Mouse (Mus musculus): ENCODE measurements around the gene Gsg1. TPM values are rescaled to one million over a fixed set of nuclear protein-coding genes. Genes with fewer than 3 reads are reported as not detected.

The Gsg1 gene
- polyA plus RNA-seq, 1 experiment from 2014 or later = 0.22 TPM

- H3K9ac ChIP-seq (replicated peaks) = no peak overlapping the region
- no peaks in the 10 kb centered on the region for H3K27me3 ChIP-seq
- H3K4me2 ChIP-seq (replicated peaks) = no peak overlapping the region
- 88% methylated on average over 6 of the region's 6 CpGs for WGBS
- H3K4me3 ChIP-seq = no peak overlapping the region
- H3K9me3 ChIP-seq = no peaks in the 10 kb centered on the region
- no peak overlapping the region for H3K27ac ChIP-seq (replicated peaks)
- H3K36me3 ChIP-seq = peaks cover 40% of the 10 kb centered on the region
- ATAC-seq (replicated peaks) = no peak
- no peaks in the 10 kb centered on the region for H3K4me1 ChIP-seq
These were observed 23.6 kb downstream of the Gsg1 start for GRCm38 (mm10) chr6:135230586-135230985.

GRCm38 (mm10) chr6:135228465-135228941 lies 25.6 kb downstream of the Gsg1 start:
- WGBS = 37% methylated on average over 10 of the region's 10 CpGs

DNA sequence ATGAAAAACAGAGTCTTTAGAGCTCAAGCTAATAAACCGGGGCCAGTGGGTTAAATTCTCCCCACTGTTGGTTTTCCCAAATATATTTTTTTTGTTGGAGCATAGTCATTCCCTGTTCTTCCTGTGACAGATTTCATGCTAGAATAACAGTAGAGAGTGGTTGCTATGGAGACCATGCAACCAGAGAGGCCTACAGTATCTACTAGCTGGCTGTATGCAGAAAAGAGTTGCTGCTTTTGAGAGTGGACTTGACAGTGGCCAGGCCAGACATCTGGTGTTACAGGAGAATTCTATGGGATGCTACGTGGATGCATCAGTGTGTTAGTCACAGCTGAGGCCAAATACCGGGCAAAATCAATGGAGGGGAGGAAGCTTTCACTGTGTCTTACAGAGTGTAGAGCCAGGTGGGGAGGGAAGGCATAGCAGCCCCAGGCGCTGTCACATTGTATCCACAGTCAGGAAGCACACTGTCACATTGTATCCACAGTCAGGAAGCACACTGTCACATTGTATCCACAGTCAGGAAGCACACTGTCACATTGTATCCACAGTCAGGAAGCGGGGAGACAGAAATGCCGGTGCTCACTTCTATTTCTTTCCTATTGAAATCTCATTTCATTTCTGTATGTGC lies 30.2 kb downstream of the Gsg1 start:
- H3K36me3 ChIP-seq = peaks cover 29% of the 10 kb centered on the region

More at GRCm38 (mm10) chr6:135228465-135228941, 25.6 kb downstream of the Gsg1 start:
- H3K9ac ChIP-seq (replicated peaks) = no peak overlapping the region
- H3K36me3 ChIP-seq = peaks cover 33% of the 10 kb centered on the region
- H3K9me3 ChIP-seq = no peaks in the 10 kb centered on the region
- H3K4me1 ChIP-seq = peaks cover 3% of the 10 kb centered on the region
- no peak overlapping the region for H3K4me2 ChIP-seq (replicated peaks)
- H3K27me3 ChIP-seq = no peaks in the 10 kb centered on the region
- H3K27ac ChIP-seq (replicated peaks) = no peak overlapping the region
- ATAC-seq (replicated peaks) = no peak
- H3K4me3 ChIP-seq = no peak overlapping the region

DNA sequence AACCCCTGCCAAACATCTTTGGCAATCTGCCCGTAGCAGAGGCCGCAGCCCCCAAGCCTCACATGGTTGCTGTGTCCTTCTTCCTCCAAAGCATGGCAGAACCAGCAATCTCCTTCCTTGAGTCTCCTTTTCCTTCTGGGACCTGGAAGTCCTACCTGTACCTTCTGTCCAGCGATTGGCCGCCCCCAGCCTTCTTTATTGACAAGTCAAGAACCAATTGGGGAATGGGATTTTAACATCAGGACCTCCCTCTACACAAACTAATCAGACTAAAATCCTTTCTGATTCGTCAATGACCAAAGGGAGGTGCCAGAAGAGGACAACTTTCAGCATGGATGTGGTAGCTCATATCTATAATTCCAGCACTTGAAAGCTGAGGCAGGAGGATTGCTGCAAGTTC lies 34.2 kb downstream of the Gsg1 start:
- Histone ChIP-seq H3K4me3 (no peak overlapping the region), H3K27ac (replicated peaks) (no peak overlapping the region), H3K4me1 (peaks cover 7% of the 10 kb centered on the region), H3K27me3 (no peaks in the 10 kb centered on the region), H3K9ac (replicated peaks) (no peak overlapping the region), H3K9me3 (no peaks in the 10 kb centered on the region), H3K36me3 (peaks cover 15% of the 10 kb centered on the region), H3K4me2 (replicated peaks) (no peak overlapping the region)
- WGBS = 87% methylated on average over 5 of the region's 5 CpGs
- no peak for ATAC-seq (replicated peaks)

More for the DNA sequence above, 30.2 kb downstream of the Gsg1 start:
- WGBS = 60% methylated on average over 6 of the region's 6 CpGs
- peak overlapping the region; percentile 54 for H3K27ac ChIP-seq (replicated peaks)
- no peak overlapping the region for H3K4me3 ChIP-seq
- no peaks in the 10 kb centered on the region for H3K27me3 ChIP-seq
- peak; percentile 84 for ATAC-seq (replicated peaks)
- H3K4me2 ChIP-seq (replicated peaks) = no peak overlapping the region
- no peak overlapping the region for H3K9ac ChIP-seq (replicated peaks)
- H3K9me3 ChIP-seq = no peaks in the 10 kb centered on the region
- peaks cover 7% of the 10 kb centered on the region for H3K4me1 ChIP-seq

DNA sequence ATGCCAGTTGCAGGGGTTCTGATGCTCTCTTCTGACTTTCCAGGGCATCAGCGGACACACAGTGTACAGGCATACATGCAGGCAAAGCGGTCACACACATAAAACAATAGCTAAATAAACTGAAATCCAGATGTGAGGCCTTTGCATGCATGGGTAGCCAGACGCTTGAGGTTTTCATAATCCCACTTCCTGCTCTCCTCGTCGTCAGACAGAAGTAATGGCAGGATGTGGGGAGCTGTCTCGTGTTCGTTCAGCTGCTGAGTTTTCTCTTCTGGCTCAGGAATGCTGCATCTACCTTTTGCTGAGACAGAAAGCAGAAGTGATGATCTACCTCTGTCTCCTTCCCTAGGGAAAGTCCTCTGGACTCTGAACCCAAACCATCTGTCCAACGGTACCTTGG lies 35.8 kb downstream of the Gsg1 start:
- peaks cover 2% of the 10 kb centered on the region; the same call in 1 of the 2 replicates for H3K4me1 ChIP-seq
- no peak for ATAC-seq (replicated peaks)
- no peaks in the 10 kb centered on the region for H3K9me3 ChIP-seq
- no peak overlapping the region for H3K4me3 ChIP-seq
- no peak overlapping the region for H3K27ac ChIP-seq (replicated peaks)
- no peak overlapping the region for H3K9ac ChIP-seq (replicated peaks)
- H3K36me3 ChIP-seq = peaks cover 18% of the 10 kb centered on the region
- H3K27me3 ChIP-seq = no peaks in the 10 kb centered on the region
- H3K4me2 ChIP-seq (replicated peaks) = no peak overlapping the region
- 94% methylated on average over 8 of the region's 8 CpGs for WGBS

DNA sequence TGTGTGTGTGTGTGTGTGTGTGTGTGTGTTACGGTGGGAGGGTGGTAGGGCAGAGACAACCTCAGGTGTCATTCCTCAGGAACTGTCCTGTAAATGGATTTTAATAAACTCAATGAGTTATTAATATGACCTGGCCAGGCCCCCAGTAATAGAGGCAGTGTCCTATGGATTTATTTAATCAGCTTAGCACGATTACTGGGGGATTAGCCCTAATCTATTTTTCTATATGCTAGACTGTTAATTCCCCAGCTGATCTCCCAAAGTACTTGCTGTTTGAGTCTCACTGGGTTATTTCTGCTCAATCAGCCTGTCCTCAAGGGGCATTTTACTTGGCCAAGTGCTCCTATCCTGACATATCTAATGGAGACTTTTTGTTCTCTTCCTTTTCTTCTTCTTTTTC lies 41.5 kb downstream of the Gsg1 start:
- Histone ChIP-seq H3K4me3 (no peak overlapping the region), H3K27ac (replicated peaks) (no peak overlapping the region), H3K9me3 (no peaks in the 10 kb centered on the region), H3K27me3 (no peaks in the 10 kb centered on the region), H3K9ac (replicated peaks) (no peak overlapping the region), H3K4me2 (replicated peaks) (no peak overlapping the region), H3K4me1 (no peaks in the 10 kb centered on the region), H3K36me3 (peaks cover 8% of the 10 kb centered on the region; the same call in 1 of the 2 replicates)
- WGBS = 48% methylated on average over 2 of the region's 2 CpGs
- ATAC-seq (replicated peaks) = no peak

GRCm38 (mm10) chr6:135211169-135211568 lies 43.0 kb downstream of the Gsg1 start:
- Histone ChIP-seq H3K27ac (replicated peaks) (no peak overlapping the region), H3K4me3 (no peak overlapping the region), H3K9me3 (no peaks in the 10 kb centered on the region), H3K9ac (replicated peaks) (no peak overlapping the region), H3K27me3 (no peaks in the 10 kb centered on the region), H3K4me1 (0 out of 2 replicates have a peak, but pooled peaks cover 5% of the 10 kb centered on the region), H3K4me2 (replicated peaks) (no peak overlapping the region), H3K36me3 (peaks cover 6% of the 10 kb centered on the region; the same call in 1 of the 2 replicates)
- 78% methylated on average over 7 of the region's 7 CpGs for WGBS
- no peak for ATAC-seq (replicated peaks)

GRCm38 (mm10) chr6:135206909-135207308 lies 47.2 kb downstream of the Gsg1 start:
- Histone ChIP-seq H3K4me3 (no peak overlapping the region), H3K9me3 (no peaks in the 10 kb centered on the region), H3K27ac (replicated peaks) (peak overlapping the region; percentile 27; the same call in 1 of the 2 replicates), H3K9ac (replicated peaks) (no peak overlapping the region), H3K4me2 (replicated peaks) (no peak overlapping the region), H3K36me3 (no peaks in the 10 kb centered on the region; the same call in 1 of the 2 replicates), H3K4me1 (0 out of 2 replicates have a peak, but pooled peaks cover 10% of the 10 kb centered on the region), H3K27me3 (no peaks in the 10 kb centered on the region)
- WGBS = 16% methylated on average over 8 of the region's 8 CpGs
- ATAC-seq (replicated peaks) = 0 out of 2 replicates have a peak, but pooled peaks have one; percentile 16

- WGBS = 96% methylated on average over 4 of the region's 4 CpGs
- Histone ChIP-seq H3K4me1 (0 out of 2 replicates have a peak, but pooled peaks cover 10% of the 10 kb centered on the region), H3K9ac (replicated peaks) (no peak overlapping the region), H3K27me3 (no peaks in the 10 kb centered on the region), H3K9me3 (no peaks in the 10 kb centered on the region), H3K4me3 (no peak overlapping the region), H3K4me2 (replicated peaks) (no peak overlapping the region), H3K27ac (replicated peaks) (no peak overlapping the region), H3K36me3 (no peaks in the 10 kb centered on the region; the same call in 1 of the 2 replicates)
- no peak for ATAC-seq (replicated peaks)
These were observed 48.3 kb downstream of the Gsg1 start for GRCm38 (mm10) chr6:135205802-135206201.

DNA sequence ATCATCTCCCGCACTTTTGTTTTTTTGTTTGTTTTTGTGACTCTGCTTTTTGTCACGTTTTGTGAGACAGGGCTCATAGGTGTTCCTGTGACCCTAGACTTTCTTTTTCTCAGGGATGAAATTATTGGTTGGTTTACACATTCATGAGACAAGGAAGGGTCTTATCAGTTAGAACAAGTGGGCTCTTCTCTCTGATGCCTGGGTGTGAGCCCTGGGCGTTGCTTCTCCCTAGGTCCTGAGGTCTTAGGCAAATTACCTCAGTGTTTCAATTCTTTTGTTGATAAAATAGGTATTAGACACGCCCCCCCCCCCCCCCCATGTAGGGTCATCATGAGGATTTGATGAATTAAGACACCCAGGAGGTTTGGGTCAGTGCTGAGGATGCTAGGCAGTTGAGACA lies 49.3 kb downstream of the Gsg1 start:
- 72% methylated on average over 4 of the region's 4 CpGs for WGBS
- no peak overlapping the region for H3K9ac ChIP-seq (replicated peaks)
- no peak for ATAC-seq (replicated peaks)

GRCm38 (mm10) chr6:135203737-135204136 lies 50.4 kb downstream of the Gsg1 start:
- Histone ChIP-seq H3K4me3 (no peak overlapping the region), H3K36me3 (no peaks in the 10 kb centered on the region), H3K4me1 (peaks cover 23% of the 10 kb centered on the region), H3K27me3 (no peaks in the 10 kb centered on the region), H3K9me3 (no peaks in the 10 kb centered on the region), H3K9ac (replicated peaks) (no peak overlapping the region), H3K27ac (replicated peaks) (peak overlapping the region; percentile 30), H3K4me2 (replicated peaks) (no peak overlapping the region)
- 52% methylated on average over 6 of the region's 6 CpGs for whole genome bisulfite sequencing
- 0 out of 2 replicates have a peak, but pooled peaks have one; percentile 39 for ATAC-seq (replicated peaks)

More for the DNA sequence above, 49.3 kb downstream of the Gsg1 start:
- 0 out of 2 replicates have a peak, but pooled peaks cover 13% of the 10 kb centered on the region for H3K4me1 ChIP-seq
- H3K9me3 ChIP-seq = no peaks in the 10 kb centered on the region
- H3K27ac ChIP-seq (replicated peaks) = no peak overlapping the region
- H3K4me2 ChIP-seq (replicated peaks) = no peak overlapping the region
- H3K4me3 ChIP-seq = no peak overlapping the region
- H3K27me3 ChIP-seq = no peaks in the 10 kb centered on the region
- H3K36me3 ChIP-seq = no peaks in the 10 kb centered on the region; the same call in 1 of the 2 replicates

DNA sequence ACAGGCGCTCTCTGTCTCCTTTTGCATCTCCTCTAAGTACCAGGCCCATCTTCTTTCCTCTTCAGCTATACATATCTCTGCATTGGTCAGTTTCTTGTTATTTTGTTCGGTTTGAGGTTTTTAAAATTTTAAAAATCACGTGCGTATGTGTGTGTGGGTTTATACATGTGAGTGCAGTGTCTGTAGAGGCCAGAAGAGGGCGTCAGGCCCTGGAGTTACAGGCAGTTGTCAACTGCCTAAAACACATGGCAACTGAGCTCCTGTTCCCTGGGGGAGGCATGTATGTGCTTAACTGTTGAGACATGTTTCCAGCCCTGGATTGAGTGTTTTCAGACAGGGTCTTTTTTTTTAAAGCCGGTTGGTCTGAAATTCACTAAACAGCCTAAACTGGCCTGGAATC lies 51.5 kb downstream of the Gsg1 start:
- no peak for ATAC-seq (replicated peaks)
- no peaks in the 10 kb centered on the region for H3K9me3 ChIP-seq
- 93% methylated on average over 6 of the region's 6 CpGs for WGBS
- H3K4me1 ChIP-seq = peaks cover 28% of the 10 kb centered on the region
- no peak overlapping the region for H3K27ac ChIP-seq (replicated peaks)
- no peak overlapping the region for H3K4me2 ChIP-seq (replicated peaks)
- H3K27me3 ChIP-seq = no peaks in the 10 kb centered on the region
- no peaks in the 10 kb centered on the region for H3K36me3 ChIP-seq
- H3K9ac ChIP-seq (replicated peaks) = no peak overlapping the region
- no peak overlapping the region for H3K4me3 ChIP-seq

All from forebrain, embryonic 15.5 days (tissue).